Mouse (Mus musculus) forebrain, embryonic 14.5 days (tissue): ENCODE measurements around the gene Gdpd5. TPM values are rescaled to one million over a fixed set of nuclear protein-coding genes. Genes with fewer than 3 reads are reported as not detected.
A peak's percentile ranks its signal among the peaks of the same experiment; 100 is the strongest.

ENCODE experiments used
- ATAC-seq: fragments of 200-750 bp; cut with Nextera tagmentation; 2 replicates; pipeline ENCODE4 v1.8.0; 2017; ENCODE audit warnings: mild to moderate bottlenecking, moderate library complexity
- DNase-seq: peaks from one replicate; pipeline ENCODE4 v3.0.0-alpha.2; 2015; ENCODE audit warnings: low spot score
- H3K27ac ChIP-seq: fragments of 300-500 bp; sonication (generic); 2 replicates; pipeline ENCODE4 v1.5.1; 2014; ENCODE audit warnings: low read depth, mild to moderate bottlenecking, control low read depth, low read length, moderate library complexity
- H3K27me3 ChIP-seq: fragments of 300-500 bp; sonication (generic); replicated peaks from 2 replicates; pipeline ENCODE4 v1.6.1; 2014; ENCODE audit warnings: low read length, control low read depth, mixed read lengths; ENCODE audit not compliant: control insufficient read depth, insufficient read depth
- H3K36me3 ChIP-seq: fragments of 300-500 bp; sonication (generic); 2 replicates; pipeline ENCODE4 v1.6.1; 2014; ENCODE audit warnings: low read length, control low read depth; ENCODE audit not compliant: control insufficient read depth, insufficient read depth
- H3K4me1 ChIP-seq: fragments of 300-500 bp; sonication (generic); 2 replicates; pipeline ENCODE4 v1.6.1; 2014; ENCODE audit warnings: antibody characterized with exemption, low read length, control low read depth; ENCODE audit not compliant: control insufficient read depth, insufficient read depth
- H3K4me2 ChIP-seq: fragments of 300-500 bp; sonication (generic); 2 replicates; pipeline ENCODE4 v1.6.1; 2014; ENCODE audit warnings: mild to moderate bottlenecking, control low read depth, low read length
- H3K4me3 ChIP-seq: fragments of 300-500 bp; sonication (generic); 2 replicates; pipeline ENCODE4 v1.5.1; 2014; ENCODE audit warnings: low read depth, low read length, control low read depth
- H3K9ac ChIP-seq: fragments of 300-500 bp; sonication (generic); 2 replicates; pipeline ENCODE4 v1.6.1; 2014; ENCODE audit warnings: mild to moderate bottlenecking, low read length, control low read depth, moderate library complexity
- H3K9me3 ChIP-seq: fragments of 300-500 bp; sonication (generic); replicated peaks from 2 replicates; pipeline ENCODE4 v1.6.1; 2016; ENCODE audit warnings: low read length, control low read depth, mixed read lengths; ENCODE audit not compliant: control insufficient read depth
- WGBS: fragments of 180-500 bp; shearing (Covaris S2); extraction: QIAGEN DNeasy Blood & Tissue Kit; methylation state at CpG from one replicate; pipeline ENCODE4 v1.1.7; 2014; 5-methylcytosine and 5-hydroxymethylcytosine counted together
- polyA plus RNA-seq: library from polyadenylated mRNA; unstranded; fragments of >200 nt; fragmentation: Nextera tagmentation; extraction: Ambion mirVana; gene quantifications from 2 replicates; pipeline ENCODE4 v1.2.1, GENCODE M21; 2014

Gene Gdpd5
- polyA plus RNA-seq, 1 experiment from 2014 or later, result 26.8 TPM

GRCm38 (mm10) chr7:99393711-99394325, 12.6 kb downstream of the Gdpd5 start:
- Histone ChIP-seq H3K27me3 (no peaks in the 10 kb centered on the region), H3K9me3 (no peaks in the 10 kb centered on the region), H3K36me3 (peaks cover 17% of the 10 kb centered on the region), H3K4me2 (no peak overlapping the region), H3K4me3 (no peak overlapping the region), H3K27ac (no peak overlapping the region), H3K4me1 (no peaks in the 10 kb centered on the region), H3K9ac (no peak overlapping the region)
- ATAC-seq (no peak), DNase-seq (no peak)
- 80% methylated on average over 13 of the region's 13 CpGs for WGBS

GRCm38 (mm10) chr7:99395385-99395784, 14.2 kb downstream of the Gdpd5 start:
- Histone ChIP-seq H3K4me2 (no peak overlapping the region), H3K9ac (no peak overlapping the region), H3K36me3 (peaks cover 16% of the 10 kb centered on the region), H3K4me3 (no peak overlapping the region), H3K9me3 (no peaks in the 10 kb centered on the region), H3K4me1 (no peaks in the 10 kb centered on the region), H3K27ac (no peak overlapping the region), H3K27me3 (no peaks in the 10 kb centered on the region)
- ATAC-seq (no peak), DNase-seq (no peak)
- 90% methylated on average over 4 of the region's 4 CpGs for WGBS

- H3K4me2 ChIP-seq, result no peak overlapping the region
- no peak overlapping the region for H3K27ac ChIP-seq
- H3K9me3 ChIP-seq, result no peaks in the 10 kb centered on the region
- no peak overlapping the region for H3K4me3 ChIP-seq
- no peak overlapping the region for H3K9ac ChIP-seq
- no peaks in the 10 kb centered on the region for H3K27me3 ChIP-seq
- peaks cover 16% of the 10 kb centered on the region for H3K36me3 ChIP-seq
- 58% methylated on average over 11 of the region's 11 CpGs for WGBS
- H3K4me1 ChIP-seq, result no peaks in the 10 kb centered on the region
- DNase-seq (peak; percentile 33), ATAC-seq (peak; percentile 40; the same call in 1 of the 2 replicates)
Measured at GRCm38 (mm10) chr7:99395908-99396616, 14.8 kb downstream of the Gdpd5 start.

GRCm38 (mm10) chr7:99396994-99397659, 15.9 kb downstream of the Gdpd5 start:
- H3K9ac ChIP-seq, result no peak overlapping the region
- ATAC-seq (no peak), DNase-seq (no peak)
- H3K9me3 ChIP-seq, result no peaks in the 10 kb centered on the region
- no peak overlapping the region for H3K4me2 ChIP-seq
- no peaks in the 10 kb centered on the region for H3K4me1 ChIP-seq
- H3K27ac ChIP-seq, result no peak overlapping the region
- H3K4me3 ChIP-seq, result no peak overlapping the region
- no peaks in the 10 kb centered on the region for H3K27me3 ChIP-seq
- peaks cover 16% of the 10 kb centered on the region for H3K36me3 ChIP-seq
- 79% methylated on average over 11 of the region's 11 CpGs for WGBS

- 95% methylated on average over 8 of the region's 8 CpGs for WGBS
- H3K36me3 ChIP-seq, result peaks cover 14% of the 10 kb centered on the region; the same call in 1 of the 2 replicates
- no peak overlapping the region for H3K9ac ChIP-seq
- no peak overlapping the region for H3K4me3 ChIP-seq
- no peak for DNase-seq
- H3K27me3 ChIP-seq, result no peaks in the 10 kb centered on the region
- H3K9me3 ChIP-seq, result no peaks in the 10 kb centered on the region
- no peaks in the 10 kb centered on the region for H3K4me1 ChIP-seq
- H3K27ac ChIP-seq, result no peak overlapping the region
- no peak overlapping the region for H3K4me2 ChIP-seq
- ATAC-seq, result no peak
Measured at GRCm38 (mm10) chr7:99401373-99401772, 20.2 kb downstream of the Gdpd5 start.

GRCm38 (mm10) chr7:99402477-99402876, 21.3 kb downstream of the Gdpd5 start:
- no peaks in the 10 kb centered on the region for H3K4me1 ChIP-seq
- no peak for DNase-seq
- H3K27me3 ChIP-seq, result no peaks in the 10 kb centered on the region
- no peak for ATAC-seq
- 84% methylated on average over 6 of the region's 6 CpGs for WGBS
- no peak overlapping the region for H3K4me3 ChIP-seq
- H3K4me2 ChIP-seq, result no peak overlapping the region
- peaks cover 14% of the 10 kb centered on the region; the same call in 1 of the 2 replicates for H3K36me3 ChIP-seq
- H3K9me3 ChIP-seq, result no peaks in the 10 kb centered on the region
- no peak overlapping the region for H3K9ac ChIP-seq
- no peak overlapping the region for H3K27ac ChIP-seq

- WGBS, result 87% methylated on average over 7 of the region's 7 CpGs
- Histone ChIP-seq H3K27ac (no peak overlapping the region), H3K4me1 (no peaks in the 10 kb centered on the region), H3K9me3 (no peaks in the 10 kb centered on the region), H3K9ac (no peak overlapping the region), H3K4me2 (no peak overlapping the region), H3K4me3 (no peak overlapping the region), H3K36me3 (peaks cover 14% of the 10 kb centered on the region; the same call in 1 of the 2 replicates), H3K27me3 (no peaks in the 10 kb centered on the region)
- DNase-seq (no peak), ATAC-seq (no peak)
Measured at GRCm38 (mm10) chr7:99403254-99403653, 22.0 kb downstream of the Gdpd5 start.

GRCm38 (mm10) chr7:99404031-99404735, 23.0 kb downstream of the Gdpd5 start:
- Histone ChIP-seq H3K4me3 (no peak overlapping the region), H3K9ac (no peak overlapping the region), H3K36me3 (peaks cover 11% of the 10 kb centered on the region; the same call in 1 of the 2 replicates), H3K27ac (no peak overlapping the region), H3K9me3 (no peaks in the 10 kb centered on the region), H3K4me1 (no peaks in the 10 kb centered on the region), H3K27me3 (no peaks in the 10 kb centered on the region), H3K4me2 (no peak overlapping the region)
- ATAC-seq, result no peak
- 76% methylated on average over 12 of the region's 12 CpGs for WGBS
- no peak for DNase-seq
